Mouse (Mus musculus) MEL (cell line): ENCODE results near the gene Msi2. TPM values are rescaled to one million over a fixed set of nuclear protein-coding genes. Genes with fewer than 3 reads are reported as not detected.

Experiments used
- DNase-seq: peaks from one replicate; pipeline ENCODE4 v3.0.0; 2011; ENCODE audit warnings: low read depth, low spot score
- H3K27ac ChIP-seq: 2 replicates; pipeline ENCODE4 v1.5.1; 2012; ENCODE audit warnings: low read depth, mild to moderate bottlenecking, control low read depth, low read length, moderate library complexity; ENCODE audit not compliant: control insufficient read depth
- H3K27me3 ChIP-seq, 2 experiments: fragments of 150-350 bp in 1 of 2; sonication (generic) in 1 of 2; 2 replicates each; pipeline ENCODE4 v1.6.1; 2012; ENCODE audit warnings: low read length in 2 of 2, mild to moderate bottlenecking in 2 of 2, improper control_type of control experiment in 1 of 2, moderate library complexity in 1 of 2; ENCODE audit not compliant: insufficient read depth in 2 of 2, control insufficient read depth in 1 of 2
- H3K36me3 ChIP-seq, 2 experiments: 2 replicates each; pipeline ENCODE4 v1.6.1; 2012 to 2014; ENCODE audit warnings: low read length in 2 of 2, improper control_type of control experiment in 1 of 2, inconsistent platforms in 1 of 2, mild to moderate bottlenecking in 1 of 2; ENCODE audit not compliant: insufficient read depth in 2 of 2, control insufficient read depth in 1 of 2
- H3K4me1 ChIP-seq, 2 experiments: fragments of 150-350 bp in 1 of 2; sonication (generic) in 1 of 2; 2 replicates each; pipeline ENCODE4 v1.6.1; 2012; ENCODE audit warnings: low read length in 2 of 2, improper control_type of control experiment in 1 of 2, mild to moderate bottlenecking in 1 of 2; ENCODE audit not compliant: insufficient read depth in 2 of 2, control insufficient read depth in 1 of 2
- H3K4me3 ChIP-seq, 2 experiments: fragments of 150-350 bp in 1 of 2; sonication (generic) in 1 of 2; 2 replicates each; pipeline ENCODE4 v1.5.1; 2012; ENCODE audit warnings: low read depth in 2 of 2, low read length in 2 of 2, mild to moderate bottlenecking in 2 of 2, moderate library complexity in 2 of 2, control low read depth in 1 of 2, improper control_type of control experiment in 1 of 2; ENCODE audit not compliant: control insufficient read depth in 1 of 2, insufficient read depth in 1 of 2
- H3K79me2 ChIP-seq: 2 replicates; pipeline ENCODE4 v1.6.1; 2012; ENCODE audit warnings: mild to moderate bottlenecking, low read length, moderate library complexity; ENCODE audit not compliant: control insufficient read depth, poor library complexity, insufficient read depth
- H3K9ac ChIP-seq: 2 replicates; pipeline ENCODE4 v1.6.1; 2012; ENCODE audit warnings: low read depth, mild to moderate bottlenecking, control low read depth, low read length, moderate library complexity; ENCODE audit not compliant: control insufficient read depth, poor library complexity, severe bottlenecking
- H3K9me3 ChIP-seq: fragments of 150-350 bp; sonication (generic); replicated peaks from 2 replicates; pipeline ENCODE4 v1.6.1; 2012; ENCODE audit warnings: mild to moderate bottlenecking, low read length, improper control_type of control experiment, moderate library complexity; ENCODE audit not compliant: insufficient read depth
- BHLHE40 ChIP-seq: IDR thresholded peaks from 2 replicates; pipeline ENCODE4 v1.6.1; 2012; ENCODE audit warnings: low read depth, mild to moderate bottlenecking, inconsistent platforms, low read length, improper control_type of control experiment, borderline replicate concordance
- CHD1 ChIP-seq: IDR thresholded peaks from 2 replicates; pipeline ENCODE4 v1.6.1; 2012; ENCODE audit warnings: low read depth, mild to moderate bottlenecking, inconsistent platforms, low read length, improper control_type of control experiment
- CHD2 ChIP-seq: IDR thresholded peaks from 2 replicates; pipeline ENCODE4 v1.6.1; 2011; ENCODE audit warnings: low read length, improper control_type of control experiment
- E2F4 ChIP-seq: IDR thresholded peaks from 2 replicates; pipeline ENCODE4 v1.6.1; 2011; ENCODE audit warnings: low read depth, low read length, improper control_type of control experiment, borderline replicate concordance
- ETS1 ChIP-seq: IDR thresholded peaks from 2 replicates; pipeline ENCODE4 v1.6.1; 2012; ENCODE audit warnings: low read depth, mild to moderate bottlenecking, inconsistent platforms, low read length, improper control_type of control experiment, moderate library complexity
- HCFC1 ChIP-seq: IDR thresholded peaks from 2 replicates; pipeline ENCODE4 v1.6.1; 2012; ENCODE audit warnings: low read depth, mild to moderate bottlenecking, inconsistent platforms, low read length, improper control_type of control experiment, moderate library complexity
- MAX ChIP-seq: IDR thresholded peaks from 2 replicates; pipeline ENCODE4 v1.6.1; 2011; ENCODE audit warnings: low read length, improper control_type of control experiment
- MAZ ChIP-seq: IDR thresholded peaks from 2 replicates; pipeline ENCODE4 v1.6.1; 2012; ENCODE audit warnings: low read depth, mild to moderate bottlenecking, inconsistent platforms, low read length, improper control_type of control experiment
- MEF2A ChIP-seq: IDR thresholded peaks from 2 replicates; pipeline ENCODE4 v1.6.1; 2014; ENCODE audit warnings: low read depth, mild to moderate bottlenecking, inconsistent platforms, low read length, improper control_type of control experiment; ENCODE audit not compliant: poor library complexity, insufficient replicate concordance, severe bottlenecking; ENCODE audit errors: extremely low read depth
- MYB ChIP-seq: IDR thresholded peaks from 2 replicates; pipeline ENCODE4 v1.6.1; 2011; ENCODE audit warnings: mild to moderate bottlenecking, low read depth, low read length, improper control_type of control experiment
- NELFE ChIP-seq: IDR thresholded peaks from 2 replicates; pipeline ENCODE4 v1.6.1; 2011; ENCODE audit warnings: low read depth, low read length, improper control_type of control experiment
- POLR2AphosphoS5 ChIP-seq: IDR thresholded peaks from 2 replicates; pipeline ENCODE4 v1.6.1; 2012; ENCODE audit warnings: low read depth, borderline replicate concordance, mild to moderate bottlenecking, inconsistent platforms, low read length, moderate library complexity, mixed read lengths
- RAD21 ChIP-seq: IDR thresholded peaks from 2 replicates; pipeline ENCODE4 v1.6.1; 2011; ENCODE audit warnings: mild to moderate bottlenecking, low read depth, low read length, improper control_type of control experiment
- RCOR1 ChIP-seq: IDR thresholded peaks from 2 replicates; pipeline ENCODE4 v1.6.1; 2012; ENCODE audit warnings: low read depth, mild to moderate bottlenecking, inconsistent platforms, low read length, improper control_type of control experiment
- TBP ChIP-seq: IDR thresholded peaks from 2 replicates; pipeline ENCODE4 v1.8.0; 2011; ENCODE audit warnings: low read depth, low read length, improper control_type of control experiment
- UBTF ChIP-seq: IDR thresholded peaks from 2 replicates; pipeline ENCODE4 v1.6.1; 2012; ENCODE audit warnings: low read depth, mild to moderate bottlenecking, inconsistent platforms, low read length, improper control_type of control experiment, moderate library complexity, borderline replicate concordance; ENCODE audit not compliant: insufficient read depth
- ZC3H11A ChIP-seq: IDR thresholded peaks from 2 replicates; pipeline ENCODE4 v1.6.1; 2012; ENCODE audit warnings: low read depth, mild to moderate bottlenecking, inconsistent platforms, low read length, improper control_type of control experiment
- ZKSCAN1 ChIP-seq: IDR thresholded peaks from 2 replicates; pipeline ENCODE4 v1.6.1; 2012; ENCODE audit warnings: low read depth, mild to moderate bottlenecking, inconsistent platforms, low read length, improper control_type of control experiment, moderate library complexity
- ZNF384 ChIP-seq: IDR thresholded peaks from 2 replicates; pipeline ENCODE4 v1.6.1; 2012; ENCODE audit warnings: low read depth, mild to moderate bottlenecking, inconsistent platforms, low read length, improper control_type of control experiment
- polyA plus RNA-seq, 2 experiments: library from polyadenylated mRNA; stranded (reverse) in 1 of 2; unstranded in 1 of 2; fragments of >175 nt in 1 of 2; fragments of >200 nt in 1 of 2; gene quantifications; 2 replicates each; pipeline versions ENCODE4 v1.2.1 to v1.2.4; 2012; ENCODE audit warnings: low replicate concordance in 2 of 2, low read depth in 1 of 2; ENCODE audit not compliant: insufficient read length in 2 of 2, insufficient read depth in 1 of 2, missing spikeins in 1 of 2
- total RNA-seq: library from RNA; depleted of rRNA; stranded (reverse); fragments of 300-350 nt; gene quantifications from 2 replicates; pipeline ENCODE4 v1.2.3, GENCODE M21; 2012

Msi2 gene
- total and polyA plus RNA-seq, 3 experiments, result 16.2 to 29.7 TPM; not detected in 1

GRCm38 (mm10) chr11:88677350-88677749, 41.0 kb downstream of the Msi2 start:
- DNase-seq, result no peak
- Histone ChIP-seq H3K9ac (no peak overlapping the region), H3K9me3 (no peaks in the 10 kb centered on the region), H3K27ac (no peak overlapping the region), H3K27me3 (no peaks in the 10 kb centered on the region), H3K4me3 (no peak overlapping the region)
- TF ChIP-seq ZC3H11A (no peak), POLR2AphosphoS5 (no peak), UBTF (no peak), TBP (no peak), ZKSCAN1 (no peak), MEF2A (no peak), CHD1 (no peak), E2F4 (no peak), MAX (no peak), NELFE (no peak), MYB (no peak), RCOR1 (no peak), ETS1 (no peak), BHLHE40 (no peak), ZNF384 (no peak), CHD2 (no peak), RAD21 (no peak), HCFC1 (no peak)
- TF ChIP-seq, all 39 proteins: peak for 0
- Histone ChIP-seq H3K79me2 (no peaks in the 10 kb centered on the region), H3K36me3 (peaks cover 0 to 5% of the 10 kb centered on the region in 2 experiments; a peak in 2 of 4 replicates), H3K4me1 (no peaks in the 10 kb centered on the region)

GRCm38 (mm10) chr11:88676597-88676996, 41.7 kb downstream of the Msi2 start:
- Histone ChIP-seq H3K9ac (no peak overlapping the region), H3K4me1 (no peaks in the 10 kb centered on the region), H3K36me3 (peaks cover 0 to 5% of the 10 kb centered on the region in 2 experiments; a peak in 2 of 4 replicates), H3K27me3 (no peaks in the 10 kb centered on the region), H3K27ac (no peak overlapping the region), H3K9me3 (no peaks in the 10 kb centered on the region), H3K79me2 (no peaks in the 10 kb centered on the region), H3K4me3 (no peak overlapping the region)
- DNase-seq, result no peak
- TF ChIP-seq E2F4 (no peak), MAZ (no peak)
